Mouse (Mus musculus) left cerebral cortex, adult 11 months (tissue): Measurements from ENCODE around the gene Senp2.
"Not testable (repeated sequence)": the region's sequence is repeated elsewhere in the genome, so short reads cannot be mapped to it uniquely, and the experiment has no call there.

Experiments used
- DNase-seq: peaks from one replicate; pipeline ENCODE4 v3.0.0; 2022; ENCODE audit warnings: low spot score

The Senp2 gene

DNA sequence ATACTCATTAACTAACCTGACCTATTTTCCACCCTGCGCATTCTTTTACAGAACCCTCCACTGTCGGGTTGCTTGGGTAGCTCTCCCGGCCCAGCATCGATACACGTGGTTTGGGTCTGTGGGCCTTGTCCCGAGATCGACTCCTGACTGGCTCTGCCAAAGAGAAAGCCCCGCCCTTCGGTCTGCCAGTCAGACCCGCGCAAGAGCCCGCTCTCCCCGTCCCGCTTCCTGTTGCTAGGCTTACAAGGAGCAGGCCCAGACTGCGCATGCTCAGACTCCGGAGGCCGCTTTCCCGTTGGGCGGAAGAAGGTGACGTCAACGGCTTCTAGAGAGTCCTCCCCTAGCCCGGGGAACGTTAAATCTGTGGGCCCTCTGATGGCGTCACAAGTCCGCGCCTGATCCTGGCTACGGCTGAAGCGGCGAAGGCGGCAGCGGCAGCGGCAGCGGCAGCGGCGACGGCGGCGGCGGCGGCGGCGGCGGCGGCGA lies at the start of gene Senp2:
Gene Senp2, plus strand, starts transcription at position 386 of the 486 bp plus-strand sequence.
- DNase-seq = peak; percentile 100

GRCm38 (mm10) chr16:21965576-21965975 lies 43.7 kb upstream of the Senp2 start:
- DNase-seq = no peak

- no peak for DNase-seq
Observed at GRCm38 (mm10) chr16:21969874-21970273, 39.4 kb upstream of the Senp2 start.

GRCm38 (mm10) chr16:21970536-21970935 lies 38.7 kb upstream of the Senp2 start:
- DNase-seq = no peak

DNA sequence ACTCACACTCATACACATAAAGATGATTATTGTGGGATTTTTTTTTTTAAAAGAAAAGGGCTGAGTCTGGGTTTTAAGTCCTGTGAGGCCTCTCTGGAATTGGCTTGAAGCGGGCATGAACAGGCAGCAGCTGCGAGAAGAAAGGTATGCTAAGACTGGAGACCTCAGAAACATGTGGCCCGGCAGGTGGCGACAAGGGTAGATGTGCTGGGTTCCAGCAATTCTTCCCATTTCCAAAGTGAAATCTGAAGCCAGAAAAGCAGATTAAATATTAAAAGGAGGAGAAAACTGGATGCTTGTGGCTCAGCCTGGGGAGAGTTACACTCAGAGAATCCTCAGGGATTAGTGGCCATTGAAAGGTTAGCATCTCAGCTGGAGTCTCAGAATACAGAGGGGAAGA lies 37.8 kb upstream of the Senp2 start:
- no peak for DNase-seq

- DNase-seq = no peak
Observed at GRCm38 (mm10) chr16:21976203-21976602, 33.1 kb upstream of the Senp2 start.

GRCm38 (mm10) chr16:21977347-21977746 lies 31.9 kb upstream of the Senp2 start:
- no peak for DNase-seq

DNA sequence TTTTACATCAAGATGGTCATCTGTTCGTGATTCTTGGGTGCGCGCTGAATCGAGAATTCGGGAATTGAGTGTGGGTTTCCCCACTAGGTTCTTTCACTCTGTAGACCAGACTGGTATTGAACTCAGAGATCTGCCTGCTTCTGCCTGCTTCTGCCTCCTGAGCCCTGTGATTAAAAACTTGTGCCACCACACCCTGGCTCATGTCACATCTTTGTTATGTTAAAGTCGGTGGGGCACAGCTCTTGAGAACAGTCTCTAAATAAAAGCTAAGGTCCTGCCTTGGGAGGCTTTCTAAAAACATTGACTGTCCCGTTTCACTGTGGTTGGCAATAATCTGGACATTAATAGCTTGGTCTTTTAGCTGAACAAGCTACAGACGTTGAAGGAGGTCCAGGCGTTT lies 26.1 kb upstream of the Senp2 start:
- DNase-seq = no peak

- DNase-seq = no peak
Observed at GRCm38 (mm10) chr16:21983581-21983980, 25.7 kb upstream of the Senp2 start.

GRCm38 (mm10) chr16:21984091-21984490 lies 25.2 kb upstream of the Senp2 start:
- no peak for DNase-seq

GRCm38 (mm10) chr16:21986191-21986590 lies 23.1 kb upstream of the Senp2 start:
- DNase-seq = no peak

GRCm38 (mm10) chr16:21987956-21988355 lies 21.3 kb upstream of the Senp2 start:
- DNase-seq = no peak

DNA sequence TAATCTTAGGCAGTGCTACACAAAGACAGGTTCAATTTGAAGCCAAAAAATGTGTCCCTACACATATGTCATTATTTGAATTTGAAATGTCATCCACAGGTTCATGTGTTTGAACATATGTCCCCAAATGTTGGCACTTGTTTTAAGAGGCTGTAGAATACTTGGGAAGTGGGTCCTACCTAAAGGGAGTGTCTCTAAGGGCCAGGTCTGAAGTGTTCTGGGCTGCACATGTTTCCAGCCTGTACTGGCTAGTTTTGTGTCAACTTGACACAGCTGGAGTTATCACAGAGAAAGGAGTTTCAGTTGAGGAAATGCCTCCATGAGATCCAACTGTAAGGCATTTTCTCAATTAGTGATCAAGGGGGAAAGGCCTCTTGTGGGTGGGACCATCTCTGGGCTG lies 18.4 kb upstream of the Senp2 start:
- DNase-seq = not testable (repeated sequence)

- DNase-seq = no peak
Observed at GRCm38 (mm10) chr16:21991774-21992173, 17.5 kb upstream of the Senp2 start.

DNA sequence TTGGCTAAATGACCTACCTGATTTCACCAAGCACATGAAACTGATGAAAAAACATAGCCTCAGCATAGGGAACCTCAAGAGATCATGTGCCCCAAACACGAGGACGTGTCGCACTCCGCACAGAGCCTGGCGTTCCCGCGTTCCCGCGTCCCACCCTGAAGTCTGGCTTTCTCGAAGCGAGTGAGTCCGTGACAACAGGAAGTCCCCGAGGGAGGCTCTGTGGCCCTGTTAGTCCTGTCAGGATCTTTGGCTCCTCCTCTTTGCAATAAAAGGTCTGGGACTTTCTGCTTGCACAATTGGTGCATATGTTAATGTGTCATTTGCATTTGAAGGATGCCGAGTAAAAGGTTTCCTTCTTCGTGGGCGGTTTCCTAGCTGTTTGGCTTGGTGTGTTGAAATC lies 14.0 kb upstream of the Senp2 start, which contains the start of gene Liph:
Gene Liph, minus strand, starts transcription at position 360 of the 400 bp plus-strand sequence.
- DNase-seq = no peak

- no peak for DNase-seq
Observed at GRCm38 (mm10) chr16:21996402-21996801, 12.9 kb upstream of the Senp2 start.

- DNase-seq = no peak
Observed at GRCm38 (mm10) chr16:21996881-21997641, 12.2 kb upstream of the Senp2 start.

GRCm38 (mm10) chr16:21998061-21998460 lies 11.2 kb upstream of the Senp2 start:
- DNase-seq = no peak

GRCm38 (mm10) chr16:21999941-22000690 lies 9.2 kb upstream of the Senp2 start:
- DNase-seq = no peak

DNA sequence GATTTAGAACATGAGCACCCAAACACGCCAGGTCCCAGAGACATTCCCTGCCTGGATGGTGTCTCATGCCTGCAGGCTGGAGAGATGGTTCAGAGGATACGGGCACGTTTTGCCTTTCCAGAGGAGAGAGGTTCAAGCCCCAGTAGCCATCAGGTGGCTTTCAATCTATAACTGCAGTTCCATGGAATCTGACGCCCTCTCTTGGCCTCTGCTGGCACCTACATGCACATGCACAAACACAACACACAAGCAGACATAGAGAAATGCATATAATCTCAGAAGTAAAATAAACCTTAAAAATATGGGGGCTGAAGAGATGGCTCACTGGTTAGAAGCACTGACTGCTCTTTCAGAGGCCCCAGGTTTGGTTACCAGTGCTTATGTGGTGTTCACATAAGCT lies 8.1 kb upstream of the Senp2 start:
- DNase-seq = no peak

DNA sequence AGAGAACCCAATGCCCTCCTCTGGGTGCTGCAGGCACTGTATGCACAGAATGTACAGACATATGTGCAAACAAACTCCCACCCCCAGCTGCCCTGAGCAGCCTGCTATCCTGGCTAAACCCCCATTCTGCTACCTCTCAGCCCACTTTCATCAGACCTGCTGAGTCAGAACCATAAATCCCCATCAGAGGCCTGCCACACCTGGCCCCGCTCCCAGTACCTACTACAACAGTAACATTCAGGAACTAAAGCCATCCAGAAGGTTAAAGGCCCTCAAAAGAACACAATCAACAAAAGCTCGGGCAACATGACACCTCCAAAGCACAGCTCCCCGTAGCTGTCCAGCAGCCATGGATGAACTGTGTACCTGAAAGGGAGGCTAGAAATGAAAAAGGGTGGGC lies 7.7 kb upstream of the Senp2 start:
- no peak for DNase-seq

- no peak for DNase-seq
Observed at GRCm38 (mm10) chr16:22009596-22009995, 312 bp downstream of the Senp2 start.

GRCm38 (mm10) chr16:22015569-22015968 lies 6.3 kb downstream of the Senp2 start:
- DNase-seq = no peak
